Mouse (Mus musculus): ENCODE results near the gene Cldn4. TPM values are rescaled to one million over a fixed set of nuclear protein-coding genes. Genes with fewer than 3 reads are reported as not detected.

Cldn4 gene
- total RNA-seq (2012; rRNA removed) (0.08 TPM in 1 of 2 replicates, not detected in the other), total RNA-seq (2014; rRNA removed) (0.16 and 0.51 TPM in 2 replicates), polyA plus RNA-seq (2012; ENCODE audit: insufficient read length, low read depth) (0.17 and 0.31 TPM in 2 replicates)

DNA sequence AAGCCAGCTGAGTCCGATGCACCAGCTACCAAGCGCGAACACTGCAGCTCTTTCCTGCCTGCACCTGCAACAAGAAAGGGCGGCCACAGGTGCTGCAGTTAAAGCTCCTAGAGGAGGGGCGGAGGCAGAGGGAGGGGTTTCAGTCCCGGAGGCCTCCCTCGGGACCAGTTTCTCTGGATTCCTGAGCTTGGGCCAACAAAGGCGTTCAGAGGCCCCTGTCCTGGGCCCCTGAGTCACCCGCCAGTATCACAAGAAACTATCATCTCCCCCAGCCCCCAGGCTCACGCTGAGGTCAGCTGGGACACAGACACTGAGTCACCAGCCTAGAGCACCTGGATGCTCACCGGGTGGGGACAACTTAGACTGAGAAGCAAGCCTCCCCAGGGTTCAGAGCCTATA is at the start of gene Cldn4:
Gene Cldn4, minus strand, starts transcription at position 78 of the 399 bp plus-strand sequence.
- peaks cover 22 to 46% of the 10 kb centered on the region in 2 experiments for H3K4me1 ChIP-seq (ENCODE audit: control insufficient read depth in 1 of 2, insufficient read depth in 2 of 2)
- no peaks in the 10 kb centered on the region for H3K36me3 ChIP-seq (replicated peaks in 1 of 2; ENCODE audit: control insufficient read depth in 1 of 2, insufficient read depth in 1 of 2, low read length in 1 of 2)
- TF ChIP-seq IRF4 (IDR thresholded peaks at IDR 0.05; ENCODE audit: low read depth, low read length) (peak; percentile 67), MAFK (IDR thresholded peaks at IDR 0.05; ENCODE audit: insufficient replicate concordance, low read length) (no peak), TCF12 (IDR thresholded peaks at IDR 0.05; ENCODE audit: low read depth, low read length) (peak; percentile 57; the same call in 1 of the 2 replicates), MXI1 (IDR thresholded peaks at IDR 0.05; ENCODE audit: low read depth, low read length) (0 out of 2 replicates have a peak, but pooled peaks have one; percentile 29), POLR2AphosphoS2 (IDR thresholded peaks at IDR 0.05; ENCODE audit: low read depth, low read length) (no peak), CHD1 (IDR thresholded peaks at IDR 0.05; ENCODE audit: low read depth, low read length) (no peak), BHLHE40 (IDR thresholded peaks at IDR 0.05; ENCODE audit: low read depth, low read length) (peak; percentile 78), ZKSCAN1 (IDR thresholded peaks at IDR 0.05; ENCODE audit: borderline replicate concordance, low read depth, low read length) (no peak), MAZ (IDR thresholded peaks at IDR 0.05; ENCODE audit: low read depth, low read length) (no peak), HCFC1 (IDR thresholded peaks at IDR 0.05; ENCODE audit: low read depth, low read length) (no peak), ZNF384 (IDR thresholded peaks at IDR 0.05; ENCODE audit: low read depth, low read length) (no peak), GABPA (IDR thresholded peaks at IDR 0.05; ENCODE audit: insufficient replicate concordance, low read depth, low read length) (no peak), CHD2 (IDR thresholded peaks at IDR 0.05; ENCODE audit: low read length) (peak; percentile 31; the same call in 1 of the 2 replicates), E2F4 (IDR thresholded peaks at IDR 0.05; ENCODE audit: insufficient replicate concordance, low read depth, low read length) (no peak), USF2 (conservative IDR thresholded peaks at IDR 0.05; ENCODE audit: low read depth, low read length) (no peak), KAT2A (IDR thresholded peaks at IDR 0.05; ENCODE audit: insufficient replicate concordance, low read length) (no peak), PAX5 (IDR thresholded peaks at IDR 0.05; ENCODE audit: low read length) (no peak), ZMIZ1 (IDR thresholded peaks at IDR 0.05; ENCODE audit: low read depth, low read length) (no peak), SIN3A (IDR thresholded peaks at IDR 0.05; ENCODE audit: low read length) (0 out of 2 replicates have a peak, but pooled peaks have one; percentile 21), SMC3 (IDR thresholded peaks at IDR 0.05; ENCODE audit: low read depth, low read length) (no peak), ETS1 (conservative IDR thresholded peaks at IDR 0.05; ENCODE audit: low read depth, low read length) (peak; percentile 73), MEF2A (IDR thresholded peaks at IDR 0.05; ENCODE audit: borderline replicate concordance, low read depth, low read length) (no peak), JUN (IDR thresholded peaks at IDR 0.05; ENCODE audit: insufficient read depth, low read depth, low read length) (no peak), ZC3H11A (IDR thresholded peaks at IDR 0.05; ENCODE audit: low read depth, low read length) (no peak), NRF1 (IDR thresholded peaks at IDR 0.05; ENCODE audit: low read depth, low read length) (no peak), RAD21 (IDR thresholded peaks at IDR 0.05; ENCODE audit: low read depth, low read length) (no peak), POLR2A (IDR thresholded peaks at IDR 0.05; ENCODE audit: low read depth, low read length) (no peak), EP300 (IDR thresholded peaks at IDR 0.05; ENCODE audit: low read length) (peak; percentile 55; the same call in 1 of the 2 replicates), NELFE (IDR thresholded peaks at IDR 0.05; ENCODE audit: low read depth, low read length) (no peak), JUND (conservative IDR thresholded peaks at IDR 0.05; ENCODE audit: low read depth, low read length) (no peak), USF1 (IDR thresholded peaks at IDR 0.05; ENCODE audit: low read depth, low read length) (no peak), RCOR1 (conservative IDR thresholded peaks at IDR 0.05; ENCODE audit: low read depth, low read length) (0 out of 2 replicates have a peak, but pooled peaks have one; percentile 43), CTCF (conservative IDR thresholded peaks at IDR 0.05 in 1 of 2, IDR thresholded peaks at IDR 0.05 in 1 of 2; ENCODE audit: low read depth in 2 of 2, low read length in 2 of 2) (no peak), TBP (conservative IDR thresholded peaks at IDR 0.05; ENCODE audit: low read depth, low read length) (no peak), ELF1 (IDR thresholded peaks at IDR 0.05; ENCODE audit: low read depth, low read length) (no peak), UBTF (IDR thresholded peaks at IDR 0.05; ENCODE audit: low read depth, low read length) (no peak), MYC (IDR thresholded peaks at IDR 0.05; ENCODE audit: low read depth, low read length) (no peak), MAX (IDR thresholded peaks at IDR 0.05; ENCODE audit: low read length) (no peak)
- H3K27me3 ChIP-seq (replicated peaks): peaks cover 5% of the 10 kb centered on the region
- dilution Hi-C loops (cut with MboI; ENCODE audit: extremely low pct_ligation_motif_present, extremely low pct_unique_long_range_greater_than_20kb, low sequenced_read_pairs): no loop called here
- H3K4me2 ChIP-seq (ENCODE audit: insufficient read depth, low read depth, poor library complexity, severe bottlenecking): 0 out of 2 replicates have a peak within 1 kb of the TSS, but pooled peaks have one; percentile 2
- peak; percentile 64 for DNase-seq (ENCODE audit: extremely low read depth)
- no peaks in the 10 kb centered on the region for H3K9me3 ChIP-seq (replicated peaks; ENCODE audit: low read length)
- in situ Hi-C loops (cut with MboI; ENCODE audit: low pct_ligation_motif_present, low pct_unique_long_range_greater_than_20kb, low sequenced_read_pairs): no loop called here
- no peak within 1 kb of the TSS for H3K4me3 ChIP-seq (replicated peaks in 1 of 3; ENCODE audit: low read depth in 2 of 3, low read length in 2 of 3, poor library complexity in 1 of 3)
- H3K79me2 ChIP-seq (replicated peaks; ENCODE audit: control insufficient read depth, extremely low read depth, insufficient read depth, poor library complexity, severe bottlenecking): no peaks in the 10 kb centered on the region
- H3K27ac ChIP-seq (ENCODE audit: insufficient read depth, low read depth): no peak within 1 kb of the TSS
- no peak within 1 kb of the TSS for H3K9ac ChIP-seq (ENCODE audit: insufficient read depth, low read depth)
